Mouse (Mus musculus) bone marrow macrophage, adult 2 months (primary cell): ENCODE measurements around the gene Kdm7a. TPM values are rescaled to one million over a fixed set of nuclear protein-coding genes. Genes with fewer than 3 reads are reported as not detected.
A peak's percentile ranks its signal among the peaks of the same experiment; 100 is the strongest.

ENCODE experiments used
- H3K27ac ChIP-seq: 2 replicates; pipeline ENCODE4 v1.5.1; 2012; ENCODE audit warnings: low read depth, low read length; ENCODE audit not compliant: insufficient read depth
- H3K4me1 ChIP-seq: 2 replicates; pipeline ENCODE4 v1.6.1; 2012; ENCODE audit warnings: low read length; ENCODE audit not compliant: control insufficient read depth, insufficient read depth
- H3K4me3 ChIP-seq: 2 replicates; pipeline ENCODE4 v1.5.1; 2012; ENCODE audit warnings: mild to moderate bottlenecking, low read length, moderate library complexity; ENCODE audit not compliant: insufficient read depth
- CTCF ChIP-seq: IDR thresholded peaks from 2 replicates; pipeline ENCODE4 v1.5.1; 2012; ENCODE audit warnings: low read depth, mild to moderate bottlenecking, low read length, moderate library complexity
- POLR2A ChIP-seq: IDR thresholded peaks from 2 replicates; pipeline ENCODE4 v1.6.1; 2012; ENCODE audit warnings: mild to moderate bottlenecking, low read depth, low read length, borderline replicate concordance
- polyA plus RNA-seq: library from polyadenylated mRNA; stranded (reverse); fragments of >200 nt; gene quantifications from 2 replicates; pipeline ENCODE4 v1.2.4, GENCODE M21; 2012; ENCODE audit not compliant: missing spikeins, insufficient read depth, insufficient read length

Kdm7a gene
- polyA plus RNA-seq, 1 experiment, result 29.3 TPM

GRCm38 (mm10) chr6:39237887-39238286 lies 31.3 kb upstream of the Kdm7a start:
- Histone ChIP-seq H3K4me3 (no peak overlapping the region), H3K4me1 (peaks cover 22% of the 10 kb centered on the region), H3K27ac (no peak overlapping the region)
- no peak for TF ChIP-seq CTCF
- no peak for TF ChIP-seq POLR2A

- H3K4me1 ChIP-seq, result peaks cover 44% of the 10 kb centered on the region
- H3K27ac ChIP-seq, result peak overlapping the region; percentile 93
- no peak overlapping the region for H3K4me3 ChIP-seq
- no peak for TF ChIP-seq CTCF
- TF ChIP-seq POLR2A, result no peak
Measured at GRCm38 (mm10) chr6:39232617-39233016, 26.0 kb upstream of the Kdm7a start.

DNA sequence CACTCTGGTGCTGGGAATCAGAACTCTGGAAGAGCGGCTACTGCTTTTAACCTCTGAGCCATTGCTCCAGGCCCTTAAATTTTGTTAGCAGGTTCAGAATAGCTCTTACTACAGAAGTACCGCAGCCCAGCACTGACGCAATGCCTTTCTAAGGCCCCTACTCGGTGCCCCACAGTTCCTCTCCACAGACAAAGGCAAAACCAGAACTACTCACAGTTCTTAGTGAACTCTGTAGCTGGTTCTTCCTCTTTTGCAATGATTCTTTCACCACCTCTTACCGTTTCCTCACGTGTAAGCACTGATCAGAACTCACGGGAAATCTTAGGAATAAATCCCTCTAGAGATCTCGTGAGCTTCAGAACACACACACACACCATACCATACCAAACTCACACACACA lies 24.1 kb upstream of the Kdm7a start:
- Histone ChIP-seq H3K4me1 (peaks cover 56% of the 10 kb centered on the region), H3K27ac (peak overlapping the region; percentile 80)
- TF ChIP-seq POLR2A, result no peak
- no peak for TF ChIP-seq CTCF

GRCm38 (mm10) chr6:39226610-39226955 lies 20.0 kb upstream of the Kdm7a start:
- Histone ChIP-seq H3K27ac (peak overlapping the region; percentile 71), H3K4me3 (peak overlapping the region; percentile 44), H3K4me1 (peaks cover 50% of the 10 kb centered on the region)
- TF ChIP-seq POLR2A (no peak), CTCF (no peak)

More for the DNA sequence above, 24.1 kb upstream of the Kdm7a start:
- no peak overlapping the region for H3K4me3 ChIP-seq

- TF ChIP-seq CTCF, result no peak
- TF ChIP-seq POLR2A, result no peak
- peak overlapping the region; percentile 44 for H3K4me3 ChIP-seq
- peak overlapping the region; percentile 71 for H3K27ac ChIP-seq
- peaks cover 48% of the 10 kb centered on the region for H3K4me1 ChIP-seq
Measured at GRCm38 (mm10) chr6:39225876-39226609, 19.5 kb upstream of the Kdm7a start.

DNA sequence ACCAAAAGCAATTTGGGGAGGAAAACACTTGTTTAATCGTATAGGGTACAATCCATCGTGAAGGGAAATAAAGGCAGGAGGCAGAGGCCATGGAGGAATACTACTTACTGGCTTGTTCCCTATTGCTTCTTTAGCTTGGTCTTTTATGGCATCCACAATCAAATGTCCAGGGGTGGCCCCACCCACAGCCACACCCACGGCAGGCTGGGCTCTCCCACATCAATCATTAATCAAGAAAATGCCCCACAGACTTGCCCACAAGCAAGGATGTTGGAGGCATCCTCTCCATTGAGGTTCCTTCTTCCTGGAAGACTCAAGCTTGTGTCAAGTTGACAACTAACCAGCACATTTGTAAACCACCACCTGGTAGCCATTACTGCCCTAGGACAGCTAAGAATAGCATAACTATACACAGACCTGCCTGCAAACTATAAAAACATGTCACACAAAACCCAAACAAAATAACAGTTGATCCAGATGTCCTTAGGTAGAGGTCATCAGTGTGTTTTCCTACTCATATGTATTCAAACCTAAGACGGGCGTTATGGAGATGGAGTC lies 16.8 kb upstream of the Kdm7a start:
- TF ChIP-seq CTCF (no peak), POLR2A (no peak)
- no peak overlapping the region for H3K4me3 ChIP-seq

GRCm38 (mm10) chr6:39222487-39222886 lies 15.9 kb upstream of the Kdm7a start:
- TF ChIP-seq POLR2A (no peak), CTCF (no peak)
- Histone ChIP-seq H3K4me1 (peaks cover 24% of the 10 kb centered on the region), H3K27ac (peak overlapping the region; percentile 67), H3K4me3 (peak overlapping the region; percentile 21; the same call in 1 of the 2 replicates)

More for the DNA sequence above, 16.8 kb upstream of the Kdm7a start:
- Histone ChIP-seq H3K4me1 (peaks cover 32% of the 10 kb centered on the region), H3K27ac (no peak overlapping the region)

DNA sequence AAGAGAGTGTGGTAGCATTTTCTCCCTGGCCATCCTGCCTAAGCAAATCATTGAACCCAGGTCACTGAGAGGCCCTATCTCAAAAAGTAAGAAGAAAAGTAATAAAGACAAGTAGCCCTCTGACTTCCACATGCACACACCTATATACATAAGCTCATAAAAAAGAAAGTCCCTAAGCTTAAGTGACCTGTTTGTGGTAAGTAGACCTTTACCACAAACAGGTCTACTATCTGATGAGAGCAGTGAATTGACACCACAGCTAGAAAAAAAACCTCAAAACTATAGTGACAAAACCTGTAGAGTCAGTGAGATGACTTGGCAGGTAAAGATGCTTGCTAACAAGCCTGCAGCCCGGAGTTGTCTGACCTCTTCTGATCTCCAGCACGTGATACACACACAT lies 11.4 kb upstream of the Kdm7a start:
- H3K27ac ChIP-seq, result no peak overlapping the region
- TF ChIP-seq CTCF (no peak), POLR2A (no peak)
- H3K4me1 ChIP-seq, result peaks cover 9% of the 10 kb centered on the region
- no peak overlapping the region for H3K4me3 ChIP-seq

- Histone ChIP-seq H3K27ac (no peak overlapping the region), H3K4me1 (peaks cover 4% of the 10 kb centered on the region), H3K4me3 (no peak overlapping the region)
- TF ChIP-seq CTCF, result no peak
- TF ChIP-seq POLR2A, result no peak
Measured at GRCm38 (mm10) chr6:39217138-39217537, 10.5 kb upstream of the Kdm7a start.

DNA sequence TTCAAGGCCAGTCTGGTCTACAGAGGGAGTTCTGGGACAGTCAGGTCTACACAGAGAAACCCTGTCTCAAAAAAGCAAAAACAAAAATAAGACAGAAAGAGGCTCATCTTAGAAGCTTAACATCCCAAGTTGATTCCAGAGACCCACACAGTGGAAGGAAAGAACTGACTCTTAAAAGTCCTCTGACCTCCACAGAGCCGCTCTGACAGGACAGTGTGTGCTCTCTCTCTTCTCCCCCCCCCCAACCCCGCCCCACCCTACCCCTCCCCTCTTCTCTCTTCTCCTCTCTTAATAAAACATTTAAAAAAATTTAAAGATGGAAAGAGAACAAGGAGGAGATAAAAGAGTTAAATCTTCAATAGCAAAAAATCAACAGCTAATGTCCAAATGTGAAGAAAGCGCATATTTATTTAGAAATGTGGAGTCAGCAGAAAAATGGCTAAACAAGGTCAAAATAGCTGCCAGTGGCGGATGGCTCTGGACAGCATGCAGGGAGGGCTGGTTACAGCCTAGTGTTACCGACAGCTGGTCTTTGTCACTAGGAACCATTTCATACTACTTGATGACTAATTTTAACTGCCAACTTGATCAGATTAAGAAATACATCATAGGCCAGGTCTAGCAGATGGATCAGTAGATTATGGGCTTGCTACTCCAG lies 8.5 kb upstream of the Kdm7a start:
- TF ChIP-seq CTCF (no peak), POLR2A (no peak)

More for the DNA sequence above, 8.5 kb upstream of the Kdm7a start:
- H3K27ac ChIP-seq, result no peak overlapping the region
- no peak overlapping the region for H3K4me3 ChIP-seq
- no peaks in the 10 kb centered on the region for H3K4me1 ChIP-seq
